Mouse (Mus musculus): ENCODE data around the gene Ip6k3. TPM values are rescaled to one million over a fixed set of nuclear protein-coding genes. Genes with fewer than 3 reads are reported as not detected.

The Ip6k3 gene
- total RNA-seq (2021), result under 1 TPM; 0.23 to 0.29 TPM
- long read RNA-seq, experiment 1, partial matches to known transcripts, result 0 of 1 reads
- long read RNA-seq, experiment 1, other reads (novel, unspliced or antisense), result 0 of 1 reads
- long read RNA-seq, experiment 2, result 0 reads

GRCm38 (mm10) chr17:27167545-27167944, at the start of gene Ip6k3:
TSS of gene Ip6k3 (minus strand) at chr17:27167795.
- intact Hi-C loops (cut with DNase I), result no loop called here
- no peak for DNase-seq (ENCODE audit: low spot score in 2 of 2)

- intact Hi-C loops (cut with DNase I), result no loop called here
- peak; percentile 70 to 77 for DNase-seq (ENCODE audit: low spot score in 2 of 2)
Observed at GRCm38 (mm10) chr17:27212768-27213525, 45.4 kb upstream of the Ip6k3 start.

GRCm38 (mm10) chr17:27212006-27212405, 44.4 kb upstream of the Ip6k3 start:
- no peak for DNase-seq (ENCODE audit: low spot score in 2 of 2)
- intact Hi-C loops (cut with DNase I), result no loop called here

GRCm38 (mm10) chr17:27207113-27207707, 39.6 kb upstream of the Ip6k3 start:
- intact Hi-C loops (cut with DNase I), result loop anchor here (1.0 kb wide), 1 partner anchor 126 kb away; no protein-coding TSS in a partner anchor
- no peak for DNase-seq (ENCODE audit: low spot score in 2 of 2)

- intact Hi-C loops (cut with DNase I), result no loop called here
- DNase-seq (ENCODE audit: low spot score in 2 of 2), result peak; percentile 94 to 95
Observed at GRCm38 (mm10) chr17:27204075-27204909, 36.7 kb upstream of the Ip6k3 start, which contains the start of gene Lemd2. TSS of gene Lemd2 (minus strand) at chr17:27204469.

GRCm38 (mm10) chr17:27203358-27204074, 35.9 kb upstream of the Ip6k3 start:
- DNase-seq (ENCODE audit: low spot score in 2 of 2), result no peak
- intact Hi-C loops (cut with DNase I), result no loop called here

GRCm38 (mm10) chr17:27202919-27203357, 35.3 kb upstream of the Ip6k3 start:
- no peak for DNase-seq (ENCODE audit: low spot score in 2 of 2)
- intact Hi-C loops (cut with DNase I), result no loop called here

GRCm38 (mm10) chr17:27201981-27202380, 34.4 kb upstream of the Ip6k3 start:
- no peak for DNase-seq (ENCODE audit: low spot score in 2 of 2)
- intact Hi-C loops (cut with DNase I), result no loop called here

- intact Hi-C loops (cut with DNase I), result no loop called here
- no peak for DNase-seq (ENCODE audit: low spot score in 2 of 2)
Observed at GRCm38 (mm10) chr17:27200801-27201200, 33.2 kb upstream of the Ip6k3 start.

GRCm38 (mm10) chr17:27199864-27200263, 32.3 kb upstream of the Ip6k3 start:
- intact Hi-C loops (cut with DNase I), result no loop called here
- peak in 1 of 2 experiments; percentile 43 for DNase-seq (ENCODE audit: low spot score in 2 of 2)

- no peak for DNase-seq (ENCODE audit: low spot score in 2 of 2)
- intact Hi-C loops (cut with DNase I), result no loop called here
Observed at GRCm38 (mm10) chr17:27199205-27199604, 31.6 kb upstream of the Ip6k3 start.

GRCm38 (mm10) chr17:27196206-27196605, 28.6 kb upstream of the Ip6k3 start:
- no peak for DNase-seq (ENCODE audit: low spot score in 2 of 2)
- intact Hi-C loops (cut with DNase I), result no loop called here

- DNase-seq (ENCODE audit: low spot score in 2 of 2), result no peak
- intact Hi-C loops (cut with DNase I), result loop anchor here (5.0 kb wide), 1 partner anchor 318 kb away; no protein-coding TSS in a partner anchor
Observed at GRCm38 (mm10) chr17:27194258-27195185, 26.9 kb upstream of the Ip6k3 start.

- intact Hi-C loops (cut with DNase I), result loop anchor here (5.0 kb wide), 1 partner anchor 320 kb away; no protein-coding TSS in a partner anchor
- no peak for DNase-seq (ENCODE audit: low spot score in 2 of 2)
Observed at GRCm38 (mm10) chr17:27191804-27192203, 24.2 kb upstream of the Ip6k3 start.

GRCm38 (mm10) chr17:27191189-27191588, 23.6 kb upstream of the Ip6k3 start:
- intact Hi-C loops (cut with DNase I), result loop anchor here (5.0 kb wide), 1 partner anchor 321 kb away; no protein-coding TSS in a partner anchor
- no peak for DNase-seq (ENCODE audit: low spot score in 2 of 2)

- peak; percentile 67 to 72 for DNase-seq (ENCODE audit: low spot score in 2 of 2)
- intact Hi-C loops (cut with DNase I), result loop anchor here (5.0 kb wide), 1 partner anchor 323 kb away; no protein-coding TSS in a partner anchor
Observed at GRCm38 (mm10) chr17:27189640-27190216, 22.1 kb upstream of the Ip6k3 start.

- intact Hi-C loops (cut with DNase I), result no loop called here
- DNase-seq (ENCODE audit: low spot score in 2 of 2), result no peak
Observed at GRCm38 (mm10) chr17:27188883-27189282, 21.3 kb upstream of the Ip6k3 start.
